Mouse (Mus musculus): Measurements from ENCODE around the gene Tapbpl. TPM values are rescaled to one million over a fixed set of nuclear protein-coding genes. Genes with fewer than 3 reads are reported as not detected.
"Not testable (repeated sequence)": the region's sequence is repeated elsewhere in the genome, so short reads cannot be mapped to it uniquely, and the experiment has no call there.

Tapbpl gene
- polyA plus RNA-seq (2015; fragmentation: Nextera tagmentation; extraction: Ambion mirVana) = 7.0 and 10.9 TPM in 2 replicates

DNA sequence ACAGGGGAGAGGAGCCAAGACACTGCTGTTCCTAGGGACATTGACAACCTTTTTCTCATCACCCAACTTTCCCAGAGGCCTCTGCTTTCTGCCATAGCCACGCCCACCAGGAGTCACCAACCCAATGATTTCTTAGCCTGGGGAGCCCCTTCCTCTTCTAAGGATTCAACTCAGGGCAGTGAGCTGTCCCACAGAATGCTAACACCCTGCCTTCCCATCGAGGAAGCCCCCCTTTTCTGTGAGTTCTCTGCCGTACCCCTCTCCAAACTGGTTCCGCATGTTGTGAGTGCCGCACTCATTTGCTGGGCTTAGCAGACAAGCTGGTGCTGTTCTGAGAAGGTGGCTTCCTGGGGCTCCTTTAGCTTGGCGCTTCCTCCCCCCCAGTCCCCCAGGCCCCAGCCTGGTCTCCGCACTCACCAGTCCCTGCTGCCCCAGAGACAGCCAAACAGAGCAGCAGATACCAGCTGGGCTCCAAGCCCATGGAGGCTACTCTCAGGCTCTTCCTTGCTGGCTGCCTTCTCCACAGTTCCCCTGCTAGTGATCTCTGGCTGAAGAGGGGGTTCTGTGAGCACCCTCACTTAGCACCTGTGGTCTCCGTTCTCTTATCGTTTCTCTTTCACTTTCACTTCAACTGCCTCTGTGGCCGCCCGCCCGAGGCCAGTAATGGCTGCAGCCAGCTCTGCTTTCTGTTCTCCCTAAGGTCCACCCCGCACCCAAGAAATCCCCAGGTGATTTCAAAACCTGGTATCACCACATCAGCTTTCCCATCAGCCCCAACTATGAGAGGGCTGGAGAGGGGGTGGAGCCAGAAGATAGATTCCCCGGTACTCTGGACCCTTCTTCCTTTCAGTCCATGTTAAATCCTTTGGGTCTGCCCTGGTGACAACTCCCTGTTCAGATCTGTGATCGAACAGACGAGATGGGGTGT is at the start of gene Tapbpl:
Tapbpl (minus strand) TSS at position 744 of the 928 bp plus-strand sequence.
- H3K9ac ChIP-seq = peak within 1 kb of the TSS; percentile 73
- peak within 1 kb of the TSS; percentile 56 for H3K4me3 ChIP-seq
- peaks cover 27% of the 10 kb centered on the region for H3K4me1 ChIP-seq
- WGBS = 2% methylated on average over 16 of the region's 16 CpGs
- no peaks in the 10 kb centered on the region for H3K27me3 ChIP-seq
- no peaks in the 10 kb centered on the region for H3K9me3 ChIP-seq
- ATAC-seq (ENCODE audit: borderline replicate concordance, extremely low read depth, low FRiP score, low TSS enrichment) = peak; percentile 60
- peak within 1 kb of the TSS; percentile 86 for H3K4me2 ChIP-seq
- no peaks in the 10 kb centered on the region for H3K36me3 ChIP-seq
- H3K27ac ChIP-seq = peak within 1 kb of the TSS; percentile 86

DNA sequence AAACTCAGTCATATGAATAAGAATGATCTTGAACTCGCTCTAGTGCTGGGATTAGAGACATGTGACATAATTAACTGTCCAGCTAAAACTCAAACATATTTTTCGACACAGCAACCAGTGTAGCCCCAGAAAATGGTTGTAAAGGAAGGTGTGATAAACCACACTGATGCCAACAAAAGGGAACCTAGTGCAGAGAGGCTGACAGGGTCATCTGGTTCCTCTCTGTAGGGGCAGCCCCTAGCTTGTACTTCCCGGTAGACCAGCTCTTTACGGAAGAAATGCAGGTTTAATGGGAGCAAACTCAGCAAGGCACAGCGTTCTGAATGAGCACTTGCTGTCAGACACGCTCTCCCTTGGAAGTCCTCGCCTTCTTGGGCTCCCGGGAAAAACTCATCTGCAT is 48.1 kb upstream of the Tapbpl start:
- Histone ChIP-seq H3K27me3 (no peaks in the 10 kb centered on the region), H3K4me2 (no peak overlapping the region), H3K36me3 (no peaks in the 10 kb centered on the region), H3K4me1 (no peaks in the 10 kb centered on the region), H3K27ac (no peak overlapping the region), H3K9me3 (no peaks in the 10 kb centered on the region), H3K9ac (no peak overlapping the region), H3K4me3 (no peak overlapping the region)
- WGBS = 46% methylated on average over 8 of the region's 8 CpGs
- no peak for ATAC-seq (ENCODE audit: borderline replicate concordance, extremely low read depth, low FRiP score, low TSS enrichment)

DNA sequence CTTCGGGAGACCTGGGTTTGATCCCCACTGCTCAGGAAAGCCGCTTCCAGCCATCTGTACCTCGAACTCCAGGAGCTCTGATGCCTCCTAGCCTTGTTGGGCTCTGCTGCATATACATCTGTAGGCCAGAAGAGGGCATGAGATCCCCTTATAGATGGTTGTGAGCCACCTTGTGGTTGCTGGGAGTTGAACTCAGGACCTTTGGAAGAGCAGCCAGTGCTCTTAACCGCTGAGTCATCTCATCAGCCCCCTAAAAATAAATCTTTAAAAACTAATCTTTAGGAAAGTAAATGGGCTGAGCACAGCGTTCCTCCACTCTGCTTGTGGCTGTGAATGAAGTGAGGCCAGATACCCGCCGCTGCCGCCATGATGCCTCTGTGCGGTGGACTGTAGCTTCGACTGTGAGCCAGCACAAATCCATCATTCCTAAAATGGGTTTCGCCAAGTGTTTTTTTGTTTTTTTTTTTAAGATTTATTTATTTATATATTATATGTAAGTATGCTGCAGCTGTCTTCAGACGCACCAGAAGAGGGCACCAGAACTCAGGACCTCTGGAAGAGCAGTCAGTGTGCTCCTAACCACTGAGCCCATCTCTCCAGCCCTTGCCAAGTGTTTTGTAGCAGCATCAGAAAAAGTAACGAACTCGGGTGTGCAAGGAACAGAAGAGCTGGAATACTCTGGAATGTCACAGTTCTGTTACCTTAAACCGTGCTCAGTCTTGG is 43.3 kb upstream of the Tapbpl start:
- H3K27ac ChIP-seq = no peak overlapping the region
- no peaks in the 10 kb centered on the region for H3K36me3 ChIP-seq
- no peak overlapping the region for H3K9ac ChIP-seq
- no peak overlapping the region for H3K4me2 ChIP-seq
- 43% methylated on average over 15 of the region's 15 CpGs for WGBS
- no peak for ATAC-seq (ENCODE audit: borderline replicate concordance, extremely low read depth, low FRiP score, low TSS enrichment)
- H3K4me3 ChIP-seq = no peak overlapping the region
- no peaks in the 10 kb centered on the region for H3K9me3 ChIP-seq
- peaks cover 4% of the 10 kb centered on the region for H3K4me1 ChIP-seq
- 0 out of 2 replicates have a peak, but pooled peaks cover 3% of the 10 kb centered on the region for H3K27me3 ChIP-seq

DNA sequence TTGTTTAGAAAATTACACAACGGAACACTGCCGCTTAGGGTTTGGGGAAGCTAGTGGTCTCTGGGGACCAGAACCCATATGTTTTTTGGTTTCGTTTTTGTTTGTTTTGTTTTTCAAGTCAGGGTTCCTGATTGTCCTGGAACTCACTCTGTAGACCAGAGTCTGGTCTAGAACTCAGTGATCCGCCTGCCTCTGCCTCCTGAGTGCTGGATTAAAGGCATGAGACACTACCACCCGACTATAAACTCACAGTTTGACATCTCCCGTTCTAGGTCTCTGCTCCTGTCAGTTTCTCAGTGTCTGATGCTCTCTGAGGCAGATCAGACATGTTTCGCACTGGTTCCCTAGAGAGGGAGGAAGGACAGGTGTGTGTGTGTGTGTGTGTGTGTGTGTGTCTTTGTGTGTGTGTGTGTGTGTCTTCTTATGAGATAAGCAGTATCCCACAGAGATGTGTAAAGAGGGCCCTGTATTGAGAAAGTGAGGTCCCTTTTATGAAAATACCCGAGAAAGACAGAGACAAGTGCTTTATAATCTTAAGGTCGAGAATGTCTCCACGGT is 40.6 kb upstream of the Tapbpl start:
- Histone ChIP-seq H3K4me1 (peaks cover 4% of the 10 kb centered on the region), H3K27me3 (0 out of 2 replicates have a peak, but pooled peaks cover 3% of the 10 kb centered on the region), H3K4me2 (no peak overlapping the region), H3K4me3 (no peak overlapping the region), H3K9me3 (no peaks in the 10 kb centered on the region), H3K27ac (no peak overlapping the region), H3K9ac (no peak overlapping the region), H3K36me3 (no peaks in the 10 kb centered on the region)
- 73% methylated on average over 10 of the region's 10 CpGs for WGBS
- no peak for ATAC-seq (ENCODE audit: borderline replicate concordance, extremely low read depth, low FRiP score, low TSS enrichment)

DNA sequence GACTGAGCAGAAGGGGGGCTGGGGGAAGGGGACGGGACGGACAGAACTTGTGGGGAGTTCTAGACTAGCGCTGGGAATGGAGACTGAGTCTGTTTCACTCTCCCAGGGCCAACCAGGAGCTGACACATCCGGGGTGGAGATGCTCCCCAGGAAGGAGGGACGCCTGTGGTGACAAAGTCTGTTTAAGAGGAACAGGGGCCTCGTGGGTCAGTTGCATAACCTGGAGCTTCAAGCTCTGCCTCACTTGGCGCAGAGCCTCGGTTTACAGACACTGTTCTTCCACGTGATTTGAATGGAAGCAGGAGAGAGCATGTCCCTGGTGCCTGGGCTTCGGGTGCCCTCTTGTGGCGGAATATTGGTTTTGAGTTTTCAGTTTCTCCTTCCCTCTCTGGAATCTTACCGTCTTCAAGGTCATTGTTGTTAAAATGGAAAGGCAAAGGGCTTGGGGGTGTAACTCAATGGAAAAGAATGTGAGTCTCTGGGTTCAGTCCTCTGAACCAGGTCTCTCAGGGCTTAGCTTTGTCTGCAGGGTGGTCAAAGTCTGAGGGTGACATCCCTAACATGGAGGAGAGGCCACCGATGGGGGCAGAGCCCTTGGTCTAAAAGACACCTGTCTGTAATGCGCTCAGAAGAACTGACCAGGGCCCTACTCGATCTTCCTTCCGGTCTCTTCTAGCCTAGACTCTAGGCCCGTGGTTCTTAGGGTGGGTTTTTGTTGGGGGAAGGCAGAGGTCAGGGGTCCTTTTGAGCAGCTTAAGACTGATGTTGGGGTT is 40.0 kb upstream of the Tapbpl start:
- 0 out of 2 replicates have a peak, but pooled peaks cover 6% of the 10 kb centered on the region for H3K27me3 ChIP-seq
- 17% methylated on average over 17 of the region's 17 CpGs for WGBS
- peak overlapping the region; percentile 56 for H3K4me2 ChIP-seq
- peak overlapping the region; percentile 38; the same call in 1 of the 2 replicates for H3K9ac ChIP-seq
- peaks cover 4% of the 10 kb centered on the region for H3K4me1 ChIP-seq
- H3K27ac ChIP-seq = no peak overlapping the region
- peak overlapping the region; percentile 23 for H3K4me3 ChIP-seq
- H3K9me3 ChIP-seq = no peaks in the 10 kb centered on the region
- no peaks in the 10 kb centered on the region for H3K36me3 ChIP-seq
- peak; percentile 93; the same call in 1 of the 2 replicates for ATAC-seq (ENCODE audit: borderline replicate concordance, extremely low read depth, low FRiP score, low TSS enrichment)

DNA sequence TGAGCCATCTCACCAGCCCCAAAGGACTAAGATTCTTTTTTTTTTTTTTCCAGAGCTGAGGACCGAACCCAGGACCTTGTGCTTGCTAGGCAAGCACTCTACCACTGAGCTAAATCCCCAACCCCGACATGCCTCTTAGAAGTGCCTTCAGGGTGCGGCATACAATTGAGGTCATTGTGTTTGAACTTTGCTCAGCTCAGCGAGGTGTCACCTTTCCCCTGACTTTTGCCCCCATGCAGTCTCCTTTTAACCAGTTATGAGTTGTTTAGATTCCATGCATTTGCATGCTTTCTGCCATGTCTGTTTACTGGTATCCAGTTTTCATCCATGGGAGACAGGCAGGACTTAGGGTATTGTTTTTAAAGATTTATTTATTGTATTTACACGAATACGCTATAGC is 37.1 kb upstream of the Tapbpl start:
- WGBS = 45% methylated on average over 6 of the region's 6 CpGs
- no peak for ATAC-seq (ENCODE audit: borderline replicate concordance, extremely low read depth, low FRiP score, low TSS enrichment)
- no peaks in the 10 kb centered on the region for H3K9me3 ChIP-seq

DNA sequence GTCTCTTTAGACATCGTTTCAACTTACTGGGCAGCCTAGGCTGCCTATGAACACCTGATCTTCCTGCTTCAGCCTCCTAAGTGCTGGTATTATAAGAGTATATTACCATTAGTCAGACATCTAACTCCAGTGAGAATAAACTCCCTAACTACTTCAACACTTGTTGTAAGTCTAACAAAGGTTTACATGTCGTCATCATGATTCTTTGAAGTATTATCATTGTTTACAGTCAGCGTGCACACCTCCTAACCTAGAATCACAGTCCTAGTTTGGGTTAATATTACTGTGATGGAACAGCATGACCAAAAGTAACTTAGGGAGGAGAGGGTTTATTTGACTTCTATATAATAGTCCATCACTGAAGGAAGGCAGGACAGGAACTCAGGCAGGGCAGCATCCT is 35.8 kb upstream of the Tapbpl start:
- no peak overlapping the region for H3K4me2 ChIP-seq
- H3K9me3 ChIP-seq = no peaks in the 10 kb centered on the region
- WGBS = 58% methylated on average over 3 of the region's 3 CpGs
- no peak overlapping the region for H3K27ac ChIP-seq
- no peak overlapping the region for H3K4me3 ChIP-seq
- no peak overlapping the region for H3K9ac ChIP-seq
- H3K4me1 ChIP-seq = peaks cover 4% of the 10 kb centered on the region
- H3K36me3 ChIP-seq = no peaks in the 10 kb centered on the region
- ATAC-seq (ENCODE audit: borderline replicate concordance, extremely low read depth, low FRiP score, low TSS enrichment) = no peak
- H3K27me3 ChIP-seq = 0 out of 2 replicates have a peak, but pooled peaks cover 2% of the 10 kb centered on the region

More for the DNA sequence above, 37.1 kb upstream of the Tapbpl start:
- Histone ChIP-seq H3K4me3 (no peak overlapping the region), H3K27ac (no peak overlapping the region), H3K4me2 (no peak overlapping the region), H3K9ac (no peak overlapping the region), H3K4me1 (peaks cover 4% of the 10 kb centered on the region), H3K27me3 (0 out of 2 replicates have a peak, but pooled peaks cover 2% of the 10 kb centered on the region), H3K36me3 (no peaks in the 10 kb centered on the region)

DNA sequence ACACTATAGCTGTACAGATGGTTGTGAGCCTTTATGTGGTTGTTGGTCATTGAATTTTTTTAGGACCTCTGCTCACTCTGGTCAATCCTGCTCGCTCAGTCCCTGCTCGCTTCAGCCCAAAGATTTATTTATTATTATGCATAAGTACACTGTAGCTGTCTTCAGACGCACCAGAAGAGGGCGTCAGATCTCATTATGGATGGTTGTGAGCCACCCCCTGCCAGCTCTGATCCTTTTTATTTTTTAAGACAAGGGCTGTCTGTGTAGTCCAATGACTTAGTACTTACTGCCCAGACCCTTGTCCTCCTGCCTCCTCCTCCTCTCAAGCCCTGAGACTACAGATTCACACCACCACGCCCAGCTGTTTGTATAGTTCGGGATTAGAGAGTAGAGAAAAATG is 34.9 kb upstream of the Tapbpl start:
- not testable (repeated sequence) for H3K4me3 ChIP-seq; ATAC-seq (ENCODE audit: borderline replicate concordance, extremely low read depth, low FRiP score, low TSS enrichment); H3K9ac ChIP-seq; H3K27me3 ChIP-seq; H3K9me3 ChIP-seq; H3K4me2 ChIP-seq; H3K27ac ChIP-seq; H3K36me3 ChIP-seq; H3K4me1 ChIP-seq
- WGBS = 50% methylated on average over 6 of the region's 6 CpGs

DNA sequence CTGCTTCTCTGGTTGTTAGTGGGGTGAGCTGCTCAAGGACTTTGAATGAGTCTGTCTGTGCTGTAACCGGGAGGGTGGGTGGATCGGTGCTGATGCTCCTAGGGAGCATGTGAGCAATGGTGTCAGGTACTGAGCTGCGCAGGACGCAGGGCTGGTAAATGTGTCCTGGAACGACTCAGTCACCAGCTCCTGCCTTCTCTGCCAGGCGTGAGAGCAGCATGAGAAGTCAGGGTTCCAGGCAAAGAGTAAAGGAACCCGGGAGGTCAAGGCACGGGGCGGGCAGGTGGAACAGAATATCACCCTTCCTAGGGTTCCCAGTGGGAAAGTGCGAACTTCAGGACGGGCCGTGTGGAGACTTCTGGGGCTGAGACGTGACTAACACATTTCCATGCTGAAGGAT is 34.4 kb upstream of the Tapbpl start:
- H3K4me3 ChIP-seq = no peak overlapping the region
- WGBS = 62% methylated on average over 13 of the region's 13 CpGs
- no peaks in the 10 kb centered on the region for H3K4me1 ChIP-seq
- no peak overlapping the region for H3K9ac ChIP-seq
- H3K36me3 ChIP-seq = no peaks in the 10 kb centered on the region
- H3K27me3 ChIP-seq = 0 out of 2 replicates have a peak, but pooled peaks cover 2% of the 10 kb centered on the region
- H3K9me3 ChIP-seq = no peaks in the 10 kb centered on the region
- H3K4me2 ChIP-seq = no peak overlapping the region
- no peak for ATAC-seq (ENCODE audit: borderline replicate concordance, extremely low read depth, low FRiP score, low TSS enrichment)
- no peak overlapping the region for H3K27ac ChIP-seq

DNA sequence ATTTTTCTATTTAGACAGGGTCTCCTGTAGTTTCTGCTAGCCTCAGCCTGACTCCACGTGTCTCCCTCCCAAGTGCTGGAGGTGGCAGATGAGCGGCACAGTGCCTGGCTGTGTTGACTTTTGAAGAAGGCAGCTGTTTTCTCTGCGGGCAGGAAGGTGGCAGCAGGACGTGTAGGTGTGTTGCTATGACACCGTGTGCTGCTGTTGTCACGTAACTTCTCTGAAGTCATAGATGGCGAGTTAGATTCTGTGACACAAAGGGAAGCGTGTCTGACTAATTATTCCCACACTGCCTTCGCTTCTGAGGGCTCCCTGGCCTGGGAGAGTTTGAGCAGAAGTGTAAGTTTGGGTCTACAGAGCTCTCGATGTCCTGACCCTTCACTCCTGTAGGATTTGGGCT is 33.6 kb upstream of the Tapbpl start:
- WGBS = 31% methylated on average over 10 of the region's 10 CpGs
- Histone ChIP-seq H3K9ac (no peak overlapping the region), H3K4me1 (no peaks in the 10 kb centered on the region), H3K4me3 (no peak overlapping the region), H3K9me3 (no peaks in the 10 kb centered on the region), H3K27ac (no peak overlapping the region), H3K27me3 (0 out of 2 replicates have a peak, but pooled peaks cover 2% of the 10 kb centered on the region), H3K36me3 (no peaks in the 10 kb centered on the region), H3K4me2 (no peak overlapping the region)
- no peak for ATAC-seq (ENCODE audit: borderline replicate concordance, extremely low read depth, low FRiP score, low TSS enrichment)

DNA sequence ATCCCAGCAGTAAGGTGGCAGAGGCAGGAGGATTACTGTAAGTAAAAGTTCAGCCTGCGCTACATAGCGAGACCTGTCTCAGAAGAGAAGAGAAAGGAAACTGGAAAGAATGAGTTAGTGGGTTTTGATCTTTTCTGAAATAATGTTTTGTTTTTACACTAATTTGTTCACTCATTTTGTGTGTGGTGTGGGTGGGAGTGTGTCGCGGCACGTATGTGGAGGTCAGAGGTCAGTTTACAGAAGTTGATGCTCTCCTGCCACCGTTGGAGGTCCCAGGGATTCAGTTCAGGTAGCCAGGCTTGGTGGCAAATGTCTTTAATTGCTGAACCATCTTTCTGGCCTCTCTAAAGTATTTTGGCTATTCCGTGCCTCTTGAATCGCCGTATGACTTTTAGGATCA is 32.6 kb upstream of the Tapbpl start:
- ATAC-seq (ENCODE audit: borderline replicate concordance, extremely low read depth, low FRiP score, low TSS enrichment) = no peak
- no peak overlapping the region for H3K4me2 ChIP-seq
- H3K27ac ChIP-seq = no peak overlapping the region
- no peak overlapping the region for H3K9ac ChIP-seq
- H3K27me3 ChIP-seq = 0 out of 2 replicates have a peak, but pooled peaks cover 2% of the 10 kb centered on the region
- no peaks in the 10 kb centered on the region for H3K36me3 ChIP-seq
- no peaks in the 10 kb centered on the region for H3K9me3 ChIP-seq
- H3K4me1 ChIP-seq = no peaks in the 10 kb centered on the region
- H3K4me3 ChIP-seq = no peak overlapping the region
- 73% methylated on average over 9 of the region's 9 CpGs for whole genome bisulfite sequencing
